Mouse (Mus musculus): ENCODE measurements at regions not wholly inside any gene's neighbourhood (a gene's known extent, or its start where the extent isn't known, plus 50 kb on each side); places are given as distances from the start of the nearest gene placed in this dataset.

GRCm38 (mm10) chr11:57432299-57432698 is 86.1 kb downstream of the Fam114a2 start:
- TF ChIP-seq POLR2A (IDR thresholded peaks at IDR 0.05; ENCODE audit: insufficient read depth, low read length) (no peak), CTCF (IDR thresholded peaks at IDR 0.05; ENCODE audit: low read depth, low read length) (no peak), EP300 (IDR thresholded peaks at IDR 0.05; ENCODE audit: insufficient read depth, low read depth, low read length) (no peak)

All from ES-Bruce4 (cell line).